Mouse (Mus musculus) hindbrain, postnatal 0 days (tissue): ENCODE measurements at regions not wholly inside any gene's neighbourhood (a gene's known extent, or its start where the extent isn't known, plus 50 kb on each side); places are given as distances from the start of the nearest gene placed in this dataset.

Experiments
- ATAC-seq: fragments of 200-750 bp; cut with Nextera tagmentation; 2 replicates; pipeline ENCODE4 v1.8.0; 2017; ENCODE audit warnings: mild to moderate bottlenecking, moderate TSS enrichment, moderate library complexity
- DNase-seq: peaks from one replicate; pipeline ENCODE4 v3.0.0-alpha.2; 2015; ENCODE audit warnings: low spot score
- H3K27ac ChIP-seq: fragments of 300-500 bp; sonication (generic); 2 replicates; pipeline ENCODE4 v1.5.1; 2014; ENCODE audit warnings: mild to moderate bottlenecking
- H3K27me3 ChIP-seq: fragments of 300-500 bp; sonication (generic); 2 replicates; pipeline ENCODE4 v1.6.1; 2014; ENCODE audit warnings: low read length, mixed read lengths; ENCODE audit not compliant: insufficient read depth
- H3K36me3 ChIP-seq: fragments of 300-500 bp; sonication (generic); 2 replicates; pipeline ENCODE4 v1.6.1; 2014; ENCODE audit warnings: low read length, mixed read lengths; ENCODE audit not compliant: insufficient read depth
- H3K4me1 ChIP-seq: fragments of 300-500 bp; sonication (generic); 2 replicates; pipeline ENCODE4 v1.6.1; 2014; ENCODE audit warnings: antibody characterized with exemption, low read length, mixed read lengths; ENCODE audit not compliant: insufficient read depth
- H3K4me2 ChIP-seq: fragments of 300-500 bp; sonication (generic); 2 replicates; pipeline ENCODE4 v1.6.1; 2014; ENCODE audit warnings: low read depth, mild to moderate bottlenecking, low read length, moderate library complexity, mixed read lengths
- H3K4me3 ChIP-seq: fragments of 300-500 bp; sonication (generic); 2 replicates; pipeline ENCODE4 v1.5.1; 2014; ENCODE audit warnings: low read length
- H3K9ac ChIP-seq: fragments of 300-500 bp; sonication (generic); replicated peaks from 2 replicates; pipeline ENCODE4 v1.6.1; 2014; ENCODE audit warnings: mild to moderate bottlenecking, low read length, moderate library complexity, mixed read lengths
- H3K9me3 ChIP-seq: fragments of 300-500 bp; sonication (generic); 2 replicates; pipeline ENCODE4 v1.6.1; 2016; ENCODE audit warnings: low read length, mixed read lengths
- CTCF ChIP-seq: IDR thresholded peaks from 2 replicates; pipeline ENCODE4 v1.5.1; 2016; ENCODE audit warnings: antibody characterized with exemption, control low read depth, low read depth
- whole genome bisulfite sequencing: fragments of 180-500 bp; shearing (Covaris S2); extraction: QIAGEN DNeasy Blood & Tissue Kit; methylation state at CpG from one replicate; pipeline ENCODE4 v1.1.7; 2014; 5-methylcytosine and 5-hydroxymethylcytosine counted together

- 52% methylated on average over 4 of the region's 4 CpGs for WGBS
- Histone ChIP-seq H3K27me3 (no peaks in the 10 kb centered on the region), H3K9me3 (no peaks in the 10 kb centered on the region), H3K4me1 (peaks cover 30% of the 10 kb centered on the region), H3K9ac (no peak overlapping the region), H3K36me3 (no peaks in the 10 kb centered on the region), H3K4me3 (no peak overlapping the region), H3K4me2 (no peak overlapping the region), H3K27ac (peak overlapping the region; percentile 20)
- ATAC-seq (no peak), DNase-seq (no peak)
- no peak for TF ChIP-seq CTCF
Measured at GRCm38 (mm10) chr9:41449233-41449632, 287.7 kb upstream of the Ubash3b start.

DNA sequence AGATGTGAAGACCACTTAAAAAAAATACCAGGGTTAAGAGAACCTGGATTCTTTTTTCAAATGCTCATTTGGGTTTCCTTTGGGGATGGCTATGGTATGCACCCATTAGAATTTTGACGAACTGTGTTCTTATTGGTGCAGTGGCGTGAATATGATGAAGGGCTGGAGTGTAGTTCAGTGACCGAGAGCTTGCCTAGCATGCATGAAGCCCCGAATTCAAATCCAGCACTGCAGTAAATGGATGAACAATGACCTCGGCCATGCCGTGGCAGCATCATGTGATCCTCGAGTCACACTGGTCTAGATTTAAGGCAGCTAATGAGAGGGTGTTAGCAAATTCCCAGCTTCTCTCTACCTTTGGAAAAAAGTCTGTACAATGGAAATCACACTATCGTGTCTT lies 286.4 kb upstream of the Ubash3b start:
- H3K27ac ChIP-seq = peak overlapping the region; percentile 97
- no peaks in the 10 kb centered on the region for H3K9me3 ChIP-seq
- peak overlapping the region; percentile 43; the same call in 1 of the 2 replicates for H3K4me2 ChIP-seq
- H3K4me3 ChIP-seq = no peak overlapping the region
- no peak overlapping the region for H3K9ac ChIP-seq
- peaks cover 30% of the 10 kb centered on the region for H3K4me1 ChIP-seq
- WGBS = 52% methylated on average over 8 of the region's 8 CpGs
- ATAC-seq (no peak), DNase-seq (no peak)
- H3K27me3 ChIP-seq = no peaks in the 10 kb centered on the region
- no peak for TF ChIP-seq CTCF
- no peaks in the 10 kb centered on the region for H3K36me3 ChIP-seq

DNA sequence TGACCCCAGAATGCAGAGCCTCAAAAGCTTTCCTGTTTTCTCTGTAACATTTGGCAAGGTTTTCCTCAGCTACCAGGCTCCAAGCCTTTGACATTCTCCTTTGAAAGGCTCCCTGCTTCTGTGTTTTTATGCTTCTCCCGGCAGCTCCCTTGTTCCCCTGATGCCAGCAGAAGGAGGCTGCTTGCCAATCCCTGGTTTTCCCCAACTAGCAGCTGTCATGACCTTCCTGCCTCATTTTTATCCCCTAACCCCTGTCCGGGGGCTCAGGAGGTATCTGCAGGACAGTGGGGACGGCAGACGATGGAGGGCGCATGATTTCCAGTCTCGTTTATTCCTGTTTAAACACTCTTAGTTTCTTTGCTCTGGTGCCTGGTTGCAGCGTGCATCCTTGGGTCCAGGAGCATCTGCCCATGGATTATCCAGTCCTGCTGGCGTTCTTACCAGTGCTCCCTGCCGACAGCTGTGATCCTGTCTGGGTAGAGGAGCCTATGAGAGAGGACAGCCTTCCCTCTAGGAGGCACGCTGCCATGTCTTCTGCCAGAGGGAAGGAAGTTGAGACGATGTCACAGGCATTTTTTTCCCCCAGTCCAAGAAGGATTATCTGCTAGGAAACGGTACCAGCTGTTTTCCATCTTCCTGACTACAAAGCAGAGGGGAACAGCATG lies 285.8 kb upstream of the Ubash3b start:
- H3K4me1 ChIP-seq = peaks cover 30% of the 10 kb centered on the region
- peak overlapping the region; percentile 97 for H3K27ac ChIP-seq
- peak; percentile 29; the same call in 1 of the 2 replicates for TF ChIP-seq CTCF
- H3K4me3 ChIP-seq = 0 out of 2 replicates have a peak overlapping the region, but pooled peaks have one; percentile 2
- 5% methylated on average over 12 of the region's 12 CpGs for WGBS
- peak; percentile 84 for DNase-seq
- H3K4me2 ChIP-seq = peak overlapping the region; percentile 43
- H3K9ac ChIP-seq = peak overlapping the region; percentile 38
- no peaks in the 10 kb centered on the region for H3K9me3 ChIP-seq
- no peaks in the 10 kb centered on the region for H3K27me3 ChIP-seq
- ATAC-seq = peak; percentile 83
- H3K36me3 ChIP-seq = no peaks in the 10 kb centered on the region

- no peaks in the 10 kb centered on the region for H3K36me3 ChIP-seq
- no peak for TF ChIP-seq CTCF
- peaks cover 26% of the 10 kb centered on the region for H3K4me1 ChIP-seq
- peak overlapping the region; percentile 43 for H3K4me2 ChIP-seq
- no peak overlapping the region for H3K4me3 ChIP-seq
- peak overlapping the region; percentile 38 for H3K9ac ChIP-seq
- peak overlapping the region; percentile 97 for H3K27ac ChIP-seq
- H3K27me3 ChIP-seq = no peaks in the 10 kb centered on the region
- ATAC-seq (peak; percentile 96), DNase-seq (peak; percentile 93)
- 17% methylated on average over 9 of the region's 9 CpGs for WGBS
- no peaks in the 10 kb centered on the region for H3K9me3 ChIP-seq
Measured at GRCm38 (mm10) chr9:41446431-41447203, 285.1 kb upstream of the Ubash3b start.

DNA sequence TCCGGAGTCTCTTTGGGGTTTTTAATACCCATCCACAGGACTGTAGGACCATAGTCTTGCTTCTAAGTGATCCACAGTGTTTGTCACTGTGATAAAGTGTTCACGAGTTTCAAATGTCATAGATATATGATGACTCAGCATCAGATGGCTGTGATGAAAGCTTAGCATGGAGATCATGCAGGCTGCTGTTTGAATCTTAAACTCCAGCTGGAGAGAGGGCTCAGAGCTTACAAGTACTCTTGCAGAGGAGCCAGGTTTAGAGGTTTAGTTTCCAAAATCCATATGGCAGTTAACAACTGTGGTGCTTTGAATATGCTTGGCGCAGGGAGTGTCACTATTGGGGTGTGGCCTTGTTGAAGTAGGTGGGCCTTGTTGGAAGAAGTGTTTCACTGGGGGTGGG lies 280.9 kb upstream of the Ubash3b start:
- Histone ChIP-seq H3K4me2 (no peak overlapping the region), H3K4me3 (no peak overlapping the region), H3K27ac (no peak overlapping the region), H3K4me1 (peaks cover 4% of the 10 kb centered on the region), H3K9me3 (peaks cover 13% of the 10 kb centered on the region), H3K9ac (no peak overlapping the region), H3K36me3 (no peaks in the 10 kb centered on the region), H3K27me3 (no peaks in the 10 kb centered on the region)
- TF ChIP-seq CTCF = no peak
- DNase-seq (no peak), ATAC-seq (no peak)
- WGBS = 91% methylated on average over 3 of the region's 3 CpGs

DNA sequence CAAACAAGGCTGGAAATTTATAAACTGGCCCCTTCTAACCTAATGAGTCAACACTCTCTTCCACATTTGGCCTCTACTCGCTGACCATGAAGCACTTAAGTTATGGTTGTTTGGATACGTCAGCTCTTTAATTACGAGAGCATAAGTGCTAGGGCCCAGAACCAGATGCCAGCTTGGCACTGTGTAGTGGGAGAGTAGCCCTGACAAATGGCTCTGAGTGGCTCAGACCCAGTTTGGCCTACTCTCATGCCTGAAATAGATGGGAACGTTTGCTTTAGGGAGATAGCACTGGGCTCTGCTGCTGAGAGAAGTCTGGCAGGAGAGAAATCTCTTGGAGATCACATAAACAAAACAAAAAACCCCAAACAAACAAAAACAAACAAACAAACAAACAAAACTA lies 278.5 kb upstream of the Ubash3b start:
- no peaks in the 10 kb centered on the region for H3K36me3 ChIP-seq
- no peak overlapping the region for H3K4me2 ChIP-seq
- peak; percentile 35 for DNase-seq
- no peak for ATAC-seq
- WGBS = 59% methylated on average over 4 of the region's 4 CpGs
- TF ChIP-seq CTCF = no peak
- H3K27ac ChIP-seq = no peak overlapping the region
- peaks cover 16% of the 10 kb centered on the region for H3K9me3 ChIP-seq
- H3K27me3 ChIP-seq = no peaks in the 10 kb centered on the region
- no peak overlapping the region for H3K9ac ChIP-seq
- H3K4me1 ChIP-seq = no peaks in the 10 kb centered on the region
- H3K4me3 ChIP-seq = no peak overlapping the region

- Histone ChIP-seq H3K4me2 (no peak overlapping the region), H3K36me3 (no peaks in the 10 kb centered on the region), H3K27ac (no peak overlapping the region), H3K9ac (no peak overlapping the region), H3K4me1 (no peaks in the 10 kb centered on the region), H3K4me3 (no peak overlapping the region), H3K27me3 (no peaks in the 10 kb centered on the region), H3K9me3 (peaks cover 16% of the 10 kb centered on the region)
- ATAC-seq (no peak), DNase-seq (peak; percentile 59)
- 97% methylated on average over 2 of the region's 2 CpGs for WGBS
- no peak for TF ChIP-seq CTCF
Measured at GRCm38 (mm10) chr9:41438141-41438540, 276.6 kb upstream of the Ubash3b start.
